Mouse (Mus musculus) forebrain, embryonic 12.5 days (tissue): ENCODE measurements at regions not wholly inside any gene's neighbourhood (a gene's known extent, or its start where the extent isn't known, plus 50 kb on each side); places are given as distances from the start of the nearest gene placed in this dataset.

Experiments
- ATAC-seq: fragments of 200-750 bp; cut with Nextera tagmentation; 2 replicates; pipeline ENCODE4 v1.8.0; 2017; ENCODE audit warnings: moderate TSS enrichment; ENCODE audit not compliant: low FRiP score
- H3K27ac ChIP-seq: fragments of 300-500 bp; sonication (generic); 2 replicates; pipeline ENCODE4 v1.5.1; 2016; ENCODE audit warnings: mild to moderate bottlenecking
- H3K27me3 ChIP-seq: fragments of 300-500 bp; sonication (generic); 2 replicates; pipeline ENCODE4 v1.6.1; 2016; ENCODE audit warnings: mild to moderate bottlenecking
- H3K36me3 ChIP-seq: fragments of 300-500 bp; sonication (generic); replicated peaks from 2 replicates; pipeline ENCODE4 v1.6.1; 2016; ENCODE audit warnings: mild to moderate bottlenecking
- H3K4me1 ChIP-seq: fragments of 300-500 bp; sonication (generic); 2 replicates; pipeline ENCODE4 v1.6.1; 2016
- H3K4me2 ChIP-seq: fragments of 300-500 bp; sonication (generic); 2 replicates; pipeline ENCODE4 v1.6.1; 2016; ENCODE audit warnings: mild to moderate bottlenecking, moderate library complexity
- H3K4me3 ChIP-seq: fragments of 300-500 bp; sonication (generic); replicated peaks from 2 replicates; pipeline ENCODE4 v1.5.1; 2016; ENCODE audit warnings: mild to moderate bottlenecking
- H3K9ac ChIP-seq: fragments of 300-500 bp; sonication (generic); 2 replicates; pipeline ENCODE4 v1.6.1; 2016; ENCODE audit warnings: mild to moderate bottlenecking
- H3K9me3 ChIP-seq: fragments of 300-500 bp; sonication (generic); 2 replicates; pipeline ENCODE4 v1.6.1; 2016
- WGBS: fragments of 180-500 bp; shearing (Covaris S2); methylation state at CpG from one replicate; pipeline ENCODE4 v1.1.7; 2016; 5-methylcytosine and 5-hydroxymethylcytosine counted together

- H3K27me3 ChIP-seq = no peaks in the 10 kb centered on the region
- no peak for ATAC-seq
- no peaks in the 10 kb centered on the region for H3K4me1 ChIP-seq
- no peaks in the 10 kb centered on the region for H3K9me3 ChIP-seq
- no peak overlapping the region for H3K4me2 ChIP-seq
- 82% methylated on average over 5 of the region's 5 CpGs for WGBS
- no peaks in the 10 kb centered on the region for H3K36me3 ChIP-seq
- no peak overlapping the region for H3K4me3 ChIP-seq
- H3K9ac ChIP-seq = no peak overlapping the region
- no peak overlapping the region for H3K27ac ChIP-seq
These were observed 184.8 kb downstream of the Prkcq start for GRCm38 (mm10) chr2:11356714-11357113.

GRCm38 (mm10) chr2:11355594-11355993 is 183.7 kb downstream of the Prkcq start:
- Histone ChIP-seq H3K36me3 (no peaks in the 10 kb centered on the region), H3K4me3 (no peak overlapping the region), H3K4me2 (no peak overlapping the region), H3K9ac (no peak overlapping the region), H3K27me3 (no peaks in the 10 kb centered on the region), H3K4me1 (no peaks in the 10 kb centered on the region), H3K9me3 (no peaks in the 10 kb centered on the region), H3K27ac (no peak overlapping the region)
- 90% methylated on average over 5 of the region's 5 CpGs for WGBS
- ATAC-seq = no peak
